Mouse (Mus musculus): ENCODE results near the gene Hnrnpm. TPM values are rescaled to one million over a fixed set of nuclear protein-coding genes. Genes with fewer than 3 reads are reported as not detected.

Hnrnpm gene
- polyA plus RNA-seq, 1 experiment from 2014 or later, result 313 TPM

DNA sequence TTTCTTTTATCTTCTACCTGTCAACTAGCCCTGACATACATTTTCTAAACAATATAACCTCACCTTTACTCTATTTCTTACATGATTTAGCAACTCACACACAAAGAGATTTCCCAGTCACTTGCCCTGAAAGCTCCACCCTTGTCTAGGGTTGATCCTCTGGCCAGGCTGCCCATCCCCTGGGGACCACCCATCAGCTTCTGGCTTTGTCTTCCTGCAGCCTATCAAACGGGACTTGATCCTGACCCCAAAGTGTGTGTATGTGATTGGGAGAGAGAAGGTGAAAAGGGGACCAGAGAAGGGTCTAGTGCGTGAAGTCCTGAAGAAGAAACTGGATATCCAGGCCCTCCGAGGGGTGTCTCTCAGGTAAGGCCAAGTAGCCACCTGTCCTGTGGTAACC, 85.8 kb downstream of the Hnrnpm start:
- Histone ChIP-seq H3K27me3 (ENCODE audit: control insufficient read depth, insufficient read depth, low read length) (no peaks in the 10 kb centered on the region), H3K4me1 (ENCODE audit: control insufficient read depth, insufficient read depth, low read length) (no peaks in the 10 kb centered on the region), H3K9ac (replicated peaks; ENCODE audit: low read depth, low read length) (no peak overlapping the region), H3K36me3 (ENCODE audit: control insufficient read depth, insufficient read depth, low read length) (no peaks in the 10 kb centered on the region), H3K4me2 (replicated peaks; ENCODE audit: low read depth, low read length) (no peak overlapping the region), H3K4me3 (ENCODE audit: low read depth, low read length) (no peak overlapping the region), H3K27ac (ENCODE audit: low read length) (no peak overlapping the region), H3K9me3 (ENCODE audit: control insufficient read depth, low read depth, low read length) (0 out of 2 replicates have a peak, but pooled peaks cover 6% of the 10 kb centered on the region)
- 75% methylated on average over 3 of the region's 3 CpGs for WGBS
- no peak for ATAC-seq (ENCODE audit: insufficient number of reproducible peaks, insufficient read depth, low FRiP score, low read depth)

DNA sequence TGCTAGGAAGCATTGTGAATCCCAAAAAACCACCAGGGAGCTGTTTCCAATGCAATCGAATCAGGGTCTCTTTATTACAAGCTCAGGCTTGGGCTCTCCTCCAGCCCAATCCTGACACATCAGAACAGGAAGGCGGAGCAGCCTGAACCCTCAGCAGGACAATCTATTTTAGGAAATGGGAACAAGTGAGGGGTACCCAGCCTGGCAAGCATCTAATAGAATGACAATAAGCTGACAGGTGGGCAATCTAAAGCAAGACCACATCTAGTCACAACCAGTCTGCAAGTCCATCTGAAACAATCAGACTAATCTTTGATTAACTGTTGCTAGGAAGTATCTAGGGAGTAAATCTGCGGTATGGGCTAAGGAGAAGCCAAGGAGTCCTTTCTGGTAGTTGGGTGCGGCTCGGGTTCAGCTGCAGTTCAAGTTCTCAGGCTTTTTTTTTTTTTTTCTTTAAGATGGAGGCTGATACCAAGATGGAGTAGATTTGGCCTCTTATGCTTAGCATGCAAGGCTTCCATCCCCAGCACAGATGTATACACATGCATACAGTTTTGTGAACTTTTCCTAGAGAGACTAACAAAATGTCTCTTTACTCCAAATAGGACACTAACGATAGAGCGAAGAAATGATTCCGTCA, 86.7 kb downstream of the Hnrnpm start:
- H3K36me3 ChIP-seq (ENCODE audit: control insufficient read depth, insufficient read depth, low read length), result no peaks in the 10 kb centered on the region
- H3K4me1 ChIP-seq (ENCODE audit: control insufficient read depth, insufficient read depth, low read length), result no peaks in the 10 kb centered on the region
- no peak overlapping the region for H3K4me2 ChIP-seq (replicated peaks; ENCODE audit: low read depth, low read length)
- H3K9ac ChIP-seq (replicated peaks; ENCODE audit: low read depth, low read length), result no peak overlapping the region
- H3K27me3 ChIP-seq (ENCODE audit: control insufficient read depth, insufficient read depth, low read length), result no peaks in the 10 kb centered on the region
- no peak for ATAC-seq (ENCODE audit: insufficient number of reproducible peaks, insufficient read depth, low FRiP score, low read depth)
- H3K9me3 ChIP-seq (ENCODE audit: control insufficient read depth, low read depth, low read length), result 0 out of 2 replicates have a peak, but pooled peaks cover 6% of the 10 kb centered on the region
- no peak overlapping the region for H3K27ac ChIP-seq (ENCODE audit: low read length)
- no peak overlapping the region for H3K4me3 ChIP-seq (ENCODE audit: low read depth, low read length)
- WGBS, result 84% methylated on average over 8 of the region's 8 CpGs

DNA sequence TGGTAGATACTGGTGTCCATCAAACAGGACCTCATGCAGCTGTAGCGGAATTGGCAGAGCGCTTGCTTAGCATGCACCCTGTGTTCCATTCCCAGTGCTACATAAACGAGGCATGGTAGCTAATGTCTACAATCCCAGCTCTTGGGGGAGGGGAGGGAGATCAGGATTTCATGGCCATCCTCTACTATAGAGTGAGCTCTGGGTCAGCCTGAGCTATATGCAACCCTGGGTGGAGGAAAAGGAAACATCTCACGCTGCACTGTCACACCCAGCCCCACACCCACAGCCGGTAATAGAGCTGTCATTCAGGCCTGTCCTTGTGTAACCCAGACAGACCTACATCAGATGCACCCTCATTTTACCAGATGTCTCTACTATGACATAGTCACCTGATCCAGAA, 88.2 kb downstream of the Hnrnpm start:
- no peaks in the 10 kb centered on the region for H3K4me1 ChIP-seq (ENCODE audit: control insufficient read depth, insufficient read depth, low read length)
- no peak; the same call in 1 of the 2 replicates for ATAC-seq (ENCODE audit: insufficient number of reproducible peaks, insufficient read depth, low FRiP score, low read depth)
- H3K27me3 ChIP-seq (ENCODE audit: control insufficient read depth, insufficient read depth, low read length), result no peaks in the 10 kb centered on the region
- 86% methylated on average over 5 of the region's 5 CpGs for WGBS
- no peak overlapping the region for H3K4me3 ChIP-seq (ENCODE audit: low read depth, low read length)
- H3K27ac ChIP-seq (ENCODE audit: low read length), result no peak overlapping the region
- H3K9ac ChIP-seq (replicated peaks; ENCODE audit: low read depth, low read length), result no peak overlapping the region
- no peak overlapping the region for H3K4me2 ChIP-seq (replicated peaks; ENCODE audit: low read depth, low read length)
- H3K9me3 ChIP-seq (ENCODE audit: control insufficient read depth, low read depth, low read length), result 0 out of 2 replicates have a peak, but pooled peaks cover 6% of the 10 kb centered on the region
- H3K36me3 ChIP-seq (ENCODE audit: control insufficient read depth, insufficient read depth, low read length), result no peaks in the 10 kb centered on the region

DNA sequence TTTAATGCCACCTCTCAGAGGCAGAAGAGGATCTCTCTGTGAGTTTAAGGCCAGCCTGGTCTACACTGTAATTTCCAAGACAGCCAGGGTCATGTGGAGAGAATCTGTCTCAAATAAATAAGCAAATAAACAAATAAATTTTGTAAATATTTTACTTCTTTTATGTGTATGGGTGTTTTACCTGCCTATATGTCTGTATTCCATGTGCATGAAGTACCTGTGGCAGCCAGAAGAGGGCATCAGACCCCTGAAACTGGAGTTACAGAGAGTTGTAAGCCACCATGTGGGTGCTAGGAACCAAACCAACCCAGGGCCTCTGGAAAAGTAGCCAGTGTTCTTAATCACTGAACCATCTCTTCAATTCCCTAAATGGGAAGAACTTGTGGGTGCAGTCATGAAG, 89.4 kb downstream of the Hnrnpm start:
- Histone ChIP-seq H3K9me3 (ENCODE audit: control insufficient read depth, low read depth, low read length) (0 out of 2 replicates have a peak, but pooled peaks cover 6% of the 10 kb centered on the region), H3K27ac (ENCODE audit: low read length) (no peak overlapping the region), H3K36me3 (ENCODE audit: control insufficient read depth, insufficient read depth, low read length) (no peaks in the 10 kb centered on the region), H3K4me3 (ENCODE audit: low read depth, low read length) (no peak overlapping the region), H3K27me3 (ENCODE audit: control insufficient read depth, insufficient read depth, low read length) (no peaks in the 10 kb centered on the region), H3K9ac (replicated peaks; ENCODE audit: low read depth, low read length) (no peak overlapping the region), H3K4me2 (replicated peaks; ENCODE audit: low read depth, low read length) (no peak overlapping the region), H3K4me1 (ENCODE audit: control insufficient read depth, insufficient read depth, low read length) (no peaks in the 10 kb centered on the region)
- no peak for ATAC-seq (ENCODE audit: insufficient number of reproducible peaks, insufficient read depth, low FRiP score, low read depth)

Other genes starting within 250 kb of the Hnrnpm start
- gene Adamts10, start 162.7 kb downstream of the Hnrnpm start, polyA plus RNA-seq (2014; fragmentation: Nextera tagmentation; extraction: Ambion mirVana), result 64.6 and 64.7 TPM in 2 replicates
- 3.2 and 3.5 TPM in 2 replicates for gene Myo1f, start 131.2 kb downstream of the Hnrnpm start, polyA plus RNA-seq (2014; fragmentation: Nextera tagmentation; extraction: Ambion mirVana)
- 85.5 and 98.8 TPM in 2 replicates for gene Zfp414, start 57.8 kb downstream of the Hnrnpm start, polyA plus RNA-seq (2014; fragmentation: Nextera tagmentation; extraction: Ambion mirVana)
- 0.59 and 0.62 TPM in 2 replicates for gene Pram1, start 48.8 kb downstream of the Hnrnpm start, polyA plus RNA-seq (2014; fragmentation: Nextera tagmentation; extraction: Ambion mirVana)
- 42.8 and 49.3 TPM in 2 replicates for gene March2, start 31.8 kb upstream of the Hnrnpm start, polyA plus RNA-seq (2014; fragmentation: Nextera tagmentation; extraction: Ambion mirVana)
- gene Rab11b, start 73.7 kb upstream of the Hnrnpm start, polyA plus RNA-seq (2014; fragmentation: Nextera tagmentation; extraction: Ambion mirVana), result 255 and 296 TPM in 2 replicates
- 22.5 and 25.1 TPM in 2 replicates for gene Angptl4, start 95.0 kb upstream of the Hnrnpm start, polyA plus RNA-seq (2014; fragmentation: Nextera tagmentation; extraction: Ambion mirVana)
- gene Kank3, start 123.7 kb upstream of the Hnrnpm start, polyA plus RNA-seq (2014; fragmentation: Nextera tagmentation; extraction: Ambion mirVana), result 32.5 and 33.5 TPM in 2 replicates
- gene Rps28, start 137.7 kb upstream of the Hnrnpm start, polyA plus RNA-seq (2014; fragmentation: Nextera tagmentation; extraction: Ambion mirVana), result 1,306 and 1,470 TPM in 2 replicates
- 471 and 592 TPM in 2 replicates for gene Ndufa7, start 137.7 kb upstream of the Hnrnpm start, polyA plus RNA-seq (2014; fragmentation: Nextera tagmentation; extraction: Ambion mirVana)
- gene Cd320, start 156.2 kb upstream of the Hnrnpm start, polyA plus RNA-seq (2014; fragmentation: Nextera tagmentation; extraction: Ambion mirVana), result 75.6 and 79.6 TPM in 2 replicates
- gene Gm7029, start 187.0 kb upstream of the Hnrnpm start, polyA plus RNA-seq (2014; fragmentation: Nextera tagmentation; extraction: Ambion mirVana), result not detected in 2 replicates
- gene Kifc1, start 203.8 kb upstream of the Hnrnpm start, polyA plus RNA-seq (2014; fragmentation: Nextera tagmentation; extraction: Ambion mirVana), result 6.8 TPM in 2 replicates
- gene Platr17, start 218.3 kb upstream of the Hnrnpm start, polyA plus RNA-seq (2014; fragmentation: Nextera tagmentation; extraction: Ambion mirVana), result 0.54 and 1.00 TPM in 2 replicates
- 39.2 and 44.6 TPM in 2 replicates for gene Daxx, start 222.6 kb upstream of the Hnrnpm start, polyA plus RNA-seq (2014; fragmentation: Nextera tagmentation; extraction: Ambion mirVana)
- gene Tapbp, start 229.0 kb upstream of the Hnrnpm start, polyA plus RNA-seq (2014; fragmentation: Nextera tagmentation; extraction: Ambion mirVana), result 45.3 and 47.9 TPM in 2 replicates
- gene Zbtb22, start 229.0 kb upstream of the Hnrnpm start, polyA plus RNA-seq (2014; fragmentation: Nextera tagmentation; extraction: Ambion mirVana), result 9.4 and 10.4 TPM in 2 replicates
- 38.4 and 39.8 TPM in 2 replicates for gene Rgl2, start 242.7 kb upstream of the Hnrnpm start, polyA plus RNA-seq (2014; fragmentation: Nextera tagmentation; extraction: Ambion mirVana)